Mouse (Mus musculus) myocyte (in vitro differentiated cells): ENCODE data around the gene Egfl7. TPM values are rescaled to one million over a fixed set of nuclear protein-coding genes. Genes with fewer than 3 reads are reported as not detected.

Experiments
- H3K27me3 ChIP-seq: one replicate; pipeline ENCODE4 v1.6.1; 2011; ENCODE audit not compliant: control insufficient read depth, insufficient read depth, insufficient read length
- H3K36me3 ChIP-seq: one replicate; pipeline ENCODE4 v1.6.1; 2011; ENCODE audit not compliant: control insufficient read depth, insufficient read depth
- H3K4me2 ChIP-seq: one replicate; pipeline ENCODE4 v1.6.1; 2011; ENCODE audit warnings: low read depth, control low read depth
- H3K4me3 ChIP-seq: one replicate; pipeline ENCODE4 v1.5.1; 2011; ENCODE audit warnings: mild to moderate bottlenecking, control low read depth, moderate library complexity
- H3K79me2 ChIP-seq: one replicate; pipeline ENCODE4 v1.6.1; 2011; ENCODE audit not compliant: control insufficient read depth, insufficient read depth
- H3ac ChIP-seq: one replicate; pipeline ENCODE4 v1.6.1; 2011; ENCODE audit not compliant: control insufficient read depth, insufficient read length
- CEBPB ChIP-seq: IDR thresholded peaks from 2 replicates; pipeline ENCODE4 v1.6.1; 2011; ENCODE audit warnings: mild to moderate bottlenecking, moderate library complexity; ENCODE audit not compliant: poor library complexity, insufficient read depth, severe bottlenecking
- E2F4 ChIP-seq: IDR thresholded peaks from one replicate; pipeline ENCODE4 v1.6.1; 2011; ENCODE audit warnings: mild to moderate bottlenecking, control low read depth, moderate library complexity; ENCODE audit not compliant: insufficient read depth
- MAX ChIP-seq: IDR thresholded peaks from one replicate; pipeline ENCODE4 v1.6.1; 2011; ENCODE audit warnings: low read depth, mild to moderate bottlenecking, control low read depth
- MYOD1 ChIP-seq, 3 experiments: IDR thresholded peaks; one replicate each; pipeline ENCODE4 v1.6.1; 2011; ENCODE audit warnings: control low read depth in 2 of 3, low read depth in 2 of 3, mild to moderate bottlenecking in 2 of 3, moderate library complexity in 1 of 3; ENCODE audit not compliant: insufficient read length in 2 of 3, control insufficient read depth in 1 of 3
- MYOG ChIP-seq, 3 experiments: IDR thresholded peaks; one replicate each; pipeline ENCODE4 v1.6.1; 2011; ENCODE audit warnings: control low read depth in 2 of 3, low read depth in 2 of 3, mild to moderate bottlenecking in 2 of 3; ENCODE audit not compliant: insufficient read length in 2 of 3, control insufficient read depth in 1 of 3, insufficient read depth in 1 of 3
- POLR2A ChIP-seq: IDR thresholded peaks from one replicate; pipeline ENCODE4 v1.6.1; 2011; ENCODE audit warnings: low read depth, mild to moderate bottlenecking, control low read depth, moderate library complexity; ENCODE audit not compliant: insufficient read length
- POLR2AphosphoS2 ChIP-seq: IDR thresholded peaks from one replicate; pipeline ENCODE4 v1.6.1; 2011; ENCODE audit warnings: low read depth, control low read depth; ENCODE audit not compliant: insufficient read length
- REST ChIP-seq: IDR thresholded peaks from one replicate; pipeline ENCODE4 v1.6.1; 2011; ENCODE audit warnings: mild to moderate bottlenecking, control low read depth, moderate library complexity; ENCODE audit not compliant: insufficient read depth, insufficient read length
- SRF ChIP-seq: IDR thresholded peaks from one replicate; pipeline ENCODE4 v1.6.1; 2011; ENCODE audit warnings: low read depth; ENCODE audit not compliant: control insufficient read depth, insufficient read length
- TCF12 ChIP-seq: IDR thresholded peaks from one replicate; pipeline ENCODE4 v1.6.1; 2011; ENCODE audit warnings: mild to moderate bottlenecking, control low read depth; ENCODE audit not compliant: poor library complexity, insufficient read depth, severe bottlenecking
- TCF3 ChIP-seq: IDR thresholded peaks from one replicate; pipeline ENCODE4 v1.6.1; 2011; ENCODE audit warnings: low read depth, control low read depth; ENCODE audit not compliant: insufficient read length
- USF1 ChIP-seq: IDR thresholded peaks from one replicate; pipeline ENCODE4 v1.6.1; 2011; ENCODE audit warnings: low read depth, mild to moderate bottlenecking, control low read depth, moderate library complexity
- polyA plus RNA-seq: library from polyadenylated mRNA; unstranded; fragments of >200 nt; fragmentation: generic; extraction: Trizol; gene quantifications from one replicate; pipeline ENCODE4 v1.2.1, GENCODE M21; 2012; ENCODE audit warnings: missing spikeins

The Egfl7 gene
- polyA plus RNA-seq, 1 experiment = 2.7 TPM

- Histone ChIP-seq H3K79me2 (no peaks in the 10 kb centered on the region), H3ac (no peak overlapping the region), H3K4me3 (no peak overlapping the region), H3K36me3 (no peaks in the 10 kb centered on the region), H3K4me2 (no peak overlapping the region), H3K27me3 (peaks cover 10% of the 10 kb centered on the region)
- TF ChIP-seq MYOG (IDR thresholded peaks at IDR 0.05; ENCODE audit: control insufficient read depth in 1 of 3, insufficient read depth in 1 of 3, insufficient read length in 2 of 3, low read depth in 2 of 3) (no peak), CEBPB (no peak), USF1 (no peak), POLR2A (no peak), REST (no peak), POLR2AphosphoS2 (no peak), MYOD1 (IDR thresholded peaks at IDR 0.05; ENCODE audit: control insufficient read depth in 1 of 3, insufficient read length in 2 of 3, low read depth in 2 of 3) (no peak), MAX (no peak), E2F4 (no peak), SRF (no peak), TCF3 (no peak), TCF12 (no peak)
Observed at GRCm38 (mm10) chr2:26617928-26618327, 38.1 kb downstream of the Egfl7 start.

- no peaks in the 10 kb centered on the region for H3K79me2 ChIP-seq
- H3K4me2 ChIP-seq = no peak overlapping the region
- TF ChIP-seq CEBPB (no peak), REST (no peak), POLR2AphosphoS2 (no peak), USF1 (no peak), E2F4 (no peak), TCF12 (no peak), TCF3 (no peak), POLR2A (no peak), MYOD1 (IDR thresholded peaks at IDR 0.05; ENCODE audit: control insufficient read depth in 1 of 3, insufficient read length in 2 of 3, low read depth in 2 of 3) (no peak), MAX (no peak)
- H3K36me3 ChIP-seq = no peaks in the 10 kb centered on the region
- H3K4me3 ChIP-seq = no peak overlapping the region
- H3ac ChIP-seq = no peak overlapping the region
- peaks cover 10% of the 10 kb centered on the region for H3K27me3 ChIP-seq
Observed at GRCm38 (mm10) chr2:26621246-26621645, 41.4 kb downstream of the Egfl7 start.

- Histone ChIP-seq H3K4me2 (no peak overlapping the region), H3K79me2 (no peaks in the 10 kb centered on the region), H3K36me3 (no peaks in the 10 kb centered on the region), H3K4me3 (no peak overlapping the region), H3K27me3 (peaks cover 10% of the 10 kb centered on the region), H3ac (no peak overlapping the region)
- TF ChIP-seq TCF12 (no peak), REST (no peak), MYOG (IDR thresholded peaks at IDR 0.05; ENCODE audit: control insufficient read depth in 1 of 3, insufficient read depth in 1 of 3, insufficient read length in 2 of 3, low read depth in 2 of 3) (no peak), TCF3 (no peak), POLR2A (no peak), CEBPB (no peak), USF1 (no peak), SRF (no peak)
Observed at GRCm38 (mm10) chr2:26622984-26623383, 43.2 kb downstream of the Egfl7 start.

- no peaks in the 10 kb centered on the region for H3K36me3 ChIP-seq
- TF ChIP-seq MYOD1 (IDR thresholded peaks at IDR 0.05; ENCODE audit: control insufficient read depth in 1 of 3, insufficient read length in 2 of 3, low read depth in 2 of 3) = no peak
- TF ChIP-seq POLR2A = no peak
- no peak for TF ChIP-seq SRF
- no peak for TF ChIP-seq MYOG (IDR thresholded peaks at IDR 0.05; ENCODE audit: control insufficient read depth in 1 of 3, insufficient read depth in 1 of 3, insufficient read length in 2 of 3, low read depth in 2 of 3)
- no peak for TF ChIP-seq CEBPB
- no peak for TF ChIP-seq REST
- TF ChIP-seq MAX = no peak
- no peak for TF ChIP-seq USF1
- TF ChIP-seq POLR2AphosphoS2 = no peak
- TF ChIP-seq E2F4 = no peak
- no peak for TF ChIP-seq TCF12
- TF ChIP-seq TCF3 = no peak
- no peak overlapping the region for H3ac ChIP-seq
- no peaks in the 10 kb centered on the region for H3K27me3 ChIP-seq
- H3K4me3 ChIP-seq = no peak overlapping the region
- no peaks in the 10 kb centered on the region for H3K79me2 ChIP-seq
- no peak overlapping the region for H3K4me2 ChIP-seq
Observed at GRCm38 (mm10) chr2:26625419-26625818, 45.6 kb downstream of the Egfl7 start.

- no peak for TF ChIP-seq MAX
- TF ChIP-seq MYOG (IDR thresholded peaks at IDR 0.05; ENCODE audit: control insufficient read depth in 1 of 3, insufficient read depth in 1 of 3, insufficient read length in 2 of 3, low read depth in 2 of 3) = no peak
- no peak for TF ChIP-seq CEBPB
- TF ChIP-seq SRF = no peak
- no peak for TF ChIP-seq REST
- Histone ChIP-seq H3K79me2 (no peaks in the 10 kb centered on the region), H3K4me2 (no peak overlapping the region), H3K4me3 (no peak overlapping the region), H3K27me3 (no peaks in the 10 kb centered on the region), H3K36me3 (no peaks in the 10 kb centered on the region), H3ac (no peak overlapping the region)
Observed at GRCm38 (mm10) chr2:26626081-26626480, 46.3 kb downstream of the Egfl7 start.
